Mouse (Mus musculus): ENCODE results near the gene Hspb9.

Hspb9 gene

DNA sequence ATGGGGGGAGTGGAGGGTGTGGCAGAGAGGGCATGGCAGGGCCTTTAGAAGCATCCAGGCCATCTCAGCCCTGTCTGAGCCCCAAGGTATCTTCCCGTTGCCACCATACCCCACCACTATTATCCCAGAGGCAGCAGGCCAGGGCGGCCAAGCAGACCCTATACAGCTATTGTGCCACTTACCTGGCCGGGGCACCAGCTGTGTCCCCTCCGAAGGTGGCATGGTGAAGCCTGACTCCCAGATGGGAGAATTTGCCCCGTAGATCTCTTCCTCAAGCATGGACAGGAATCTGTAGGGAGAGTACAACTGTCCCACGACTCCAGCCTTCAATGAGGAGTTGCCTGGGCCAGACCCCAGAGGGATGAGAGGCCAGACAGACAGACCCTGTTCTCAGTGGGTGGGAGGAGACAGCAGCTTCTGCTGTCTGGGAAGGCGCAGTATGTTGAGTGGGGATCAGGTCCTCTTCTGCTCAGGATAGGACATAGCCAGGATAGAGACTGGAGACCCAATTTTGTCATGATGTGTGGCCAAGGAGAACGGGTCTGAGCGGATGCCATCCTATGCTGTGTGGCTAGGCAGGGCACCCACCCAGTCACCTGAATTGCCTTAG, 4.3 kb upstream of the Hspb9 start:
- no peak for DNase-seq

DNA sequence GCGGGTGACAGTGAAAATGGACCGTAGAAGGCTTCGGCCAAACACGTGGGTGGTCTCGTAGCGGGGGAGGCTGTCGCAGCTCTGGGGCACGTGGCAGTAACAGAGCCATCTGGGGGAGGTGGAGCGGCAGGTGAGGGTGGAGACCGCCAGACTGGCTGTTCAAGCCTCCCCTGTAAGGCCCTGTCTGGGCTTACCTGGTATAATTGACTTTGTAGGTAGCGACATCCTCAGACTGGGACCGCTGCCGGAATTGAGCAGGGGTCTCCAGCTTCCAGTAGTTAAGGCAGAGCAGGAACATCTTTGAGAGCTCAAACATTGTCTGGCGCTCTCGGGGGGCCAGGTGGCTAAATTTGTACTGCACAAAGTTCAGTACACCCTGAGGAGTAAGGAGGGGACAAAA, 3.1 kb upstream of the Hspb9 start:
- DNase-seq = no peak

DNA sequence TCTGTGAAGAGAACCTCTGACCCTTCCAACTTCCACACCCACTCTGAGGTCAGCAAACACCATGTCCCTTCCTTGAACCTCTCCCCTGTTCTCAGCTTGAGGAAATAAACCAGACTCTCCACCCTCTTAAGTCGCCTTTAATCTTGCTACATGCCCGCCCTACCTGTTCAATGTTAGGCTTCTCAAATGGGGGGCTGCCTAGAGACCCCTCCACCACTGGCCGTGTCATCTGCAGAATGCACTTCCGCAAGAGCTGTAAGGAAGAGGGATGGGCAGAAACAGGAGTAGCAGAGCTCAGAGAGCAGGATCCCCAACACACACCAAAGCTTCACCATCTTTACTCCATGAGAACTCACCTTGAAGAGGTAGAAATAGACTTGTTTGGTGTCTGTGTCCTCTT, 2.7 kb upstream of the Hspb9 start:
- no peak for DNase-seq

DNA sequence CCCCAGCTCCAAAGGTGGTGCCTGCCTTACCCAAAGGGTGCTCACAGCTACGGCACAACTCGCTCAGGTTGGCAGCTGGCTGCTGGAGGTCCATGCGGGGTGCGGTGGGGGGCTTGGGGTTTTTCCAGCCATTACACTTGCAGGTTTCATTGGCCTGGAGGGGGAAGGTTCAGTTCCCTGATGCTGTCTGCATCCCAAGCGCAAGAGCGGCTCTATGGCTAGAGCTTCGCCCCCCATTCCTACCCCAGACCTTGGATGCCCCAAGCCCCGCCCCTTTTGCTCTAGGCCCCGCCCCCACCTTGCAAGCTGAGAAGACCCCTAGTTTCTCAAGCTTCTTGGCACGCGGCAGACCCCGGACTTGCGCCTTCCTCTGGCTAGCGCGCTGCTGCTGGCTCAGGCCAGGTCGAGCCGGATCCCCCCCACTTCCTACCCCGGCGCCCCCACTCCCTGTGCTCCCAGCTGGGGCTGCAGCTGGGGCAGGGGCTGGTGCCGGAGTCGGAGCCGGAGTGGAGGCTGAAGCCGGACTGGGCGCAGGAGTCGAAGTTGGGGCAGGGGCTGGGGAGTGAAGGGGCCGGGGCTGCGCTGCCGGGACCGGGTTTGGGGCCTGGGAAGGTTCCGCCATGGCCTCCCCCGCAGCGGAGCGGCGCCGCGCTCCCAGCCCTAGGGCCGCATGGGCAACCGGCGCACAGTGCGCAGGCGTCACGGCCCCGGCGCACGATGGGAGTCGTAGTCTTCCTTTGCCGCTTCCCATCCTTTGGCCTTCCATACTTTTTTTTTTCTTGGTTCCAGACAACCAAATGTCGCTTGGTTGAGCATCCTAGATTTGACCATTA, 1.7 kb upstream of the Hspb9 start, which contains the start of gene Kat2a:
Kat2a (minus strand) TSS at position 683 of the 833 bp plus-strand sequence.
- DNase-seq = peak; percentile 83

DNA sequence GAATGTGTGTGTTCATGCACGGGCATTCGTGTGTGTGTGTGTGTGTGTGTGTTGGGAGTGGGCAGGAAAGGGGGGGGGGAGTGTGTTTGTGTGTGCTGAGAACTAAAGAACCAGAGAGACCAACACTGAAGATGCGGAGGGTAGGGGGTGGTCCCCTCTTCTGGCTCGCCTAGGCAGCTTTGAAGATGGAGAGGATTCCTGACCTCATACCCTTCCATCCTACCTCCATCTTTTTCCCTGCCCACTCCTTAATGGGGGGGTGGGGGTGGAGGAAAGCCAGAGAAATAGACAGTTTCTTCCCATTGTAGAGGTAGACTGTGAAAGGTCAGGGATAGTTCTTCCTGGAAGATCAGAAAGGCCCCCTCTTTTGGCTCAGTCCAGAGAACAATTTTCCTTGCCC, 476 bp upstream of the Hspb9 start:
- no peak for DNase-seq

DNA sequence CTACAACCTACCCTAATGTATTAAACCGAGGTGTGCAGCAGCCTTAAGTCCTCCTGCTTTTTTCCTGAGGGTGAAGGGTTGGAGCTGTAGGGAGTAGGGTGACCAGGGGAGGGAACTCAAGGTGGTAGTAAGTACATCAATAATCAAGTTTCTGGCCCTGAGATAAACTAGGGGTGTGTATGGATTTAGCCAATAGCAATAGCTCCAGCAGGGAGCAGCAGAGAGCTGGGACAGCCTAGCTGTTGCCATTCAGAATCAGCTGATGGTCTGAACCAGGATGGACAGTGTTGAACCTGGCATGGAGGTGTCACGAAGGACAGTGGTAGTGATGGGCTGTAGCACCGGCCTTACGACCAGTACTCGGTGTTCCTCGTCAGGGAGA, 875 bp downstream of the Hspb9 start:
- DNase-seq = peak; percentile 82

DNA sequence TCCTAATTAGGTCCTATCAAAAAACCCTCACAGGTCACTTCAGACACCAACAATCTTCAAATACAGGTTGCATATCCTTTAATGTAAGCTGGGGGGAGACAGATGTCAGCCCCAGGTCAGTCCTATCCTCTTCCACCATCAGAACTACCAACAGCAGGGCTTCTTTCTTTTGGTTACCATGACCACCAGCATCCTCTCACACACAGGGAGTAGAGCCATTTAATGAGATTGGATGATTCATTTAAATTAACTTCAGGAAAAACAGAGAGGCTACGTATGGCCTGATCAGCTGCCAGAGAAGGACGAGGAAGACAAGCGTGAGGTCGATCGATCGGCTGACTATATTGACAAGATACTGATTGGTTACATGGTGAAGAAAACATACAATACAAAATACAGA, 1.3 kb downstream of the Hspb9 start:
- DNase-seq = no peak

DNA sequence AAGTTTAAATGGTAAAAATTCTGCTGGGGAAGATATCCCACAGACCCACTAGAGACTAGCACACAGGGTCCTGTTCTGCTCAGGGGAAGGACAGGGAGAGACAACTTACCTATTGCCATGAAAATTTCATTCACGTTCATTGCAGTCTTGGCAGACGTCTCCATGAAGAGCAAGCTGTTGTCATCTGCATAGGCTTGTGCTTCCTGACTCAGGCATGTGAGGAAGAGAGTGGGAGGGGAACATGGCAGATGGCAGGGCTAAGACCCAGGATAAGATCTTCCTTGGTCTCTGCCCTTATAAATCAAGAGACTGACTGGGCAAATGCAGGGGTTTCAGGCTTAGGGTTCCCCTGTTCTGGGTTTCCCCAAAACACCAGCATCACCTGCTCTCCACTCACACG, 3.0 kb downstream of the Hspb9 start:
- DNase-seq = no peak

DNA sequence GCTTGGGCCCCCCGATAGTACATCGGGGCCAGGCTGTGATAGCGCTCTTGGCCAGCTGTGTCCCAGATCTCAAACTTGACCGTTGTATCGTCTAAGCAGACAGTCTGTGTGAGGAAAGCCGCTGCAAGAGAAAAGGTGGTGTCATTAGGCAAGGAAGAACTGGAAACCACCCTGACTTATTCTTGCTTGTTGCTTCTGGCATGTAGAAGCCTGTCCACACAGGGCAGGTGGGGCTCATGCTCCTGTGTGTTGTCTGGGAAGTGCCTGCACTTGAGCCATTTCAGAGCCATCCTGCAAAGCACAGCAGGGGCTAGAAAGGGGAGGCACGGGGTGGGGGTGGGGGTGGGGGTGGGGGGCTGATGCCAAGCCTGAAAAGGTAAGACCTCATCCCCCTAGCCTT, 4.8 kb downstream of the Hspb9 start:
- DNase-seq = no peak

DNA sequence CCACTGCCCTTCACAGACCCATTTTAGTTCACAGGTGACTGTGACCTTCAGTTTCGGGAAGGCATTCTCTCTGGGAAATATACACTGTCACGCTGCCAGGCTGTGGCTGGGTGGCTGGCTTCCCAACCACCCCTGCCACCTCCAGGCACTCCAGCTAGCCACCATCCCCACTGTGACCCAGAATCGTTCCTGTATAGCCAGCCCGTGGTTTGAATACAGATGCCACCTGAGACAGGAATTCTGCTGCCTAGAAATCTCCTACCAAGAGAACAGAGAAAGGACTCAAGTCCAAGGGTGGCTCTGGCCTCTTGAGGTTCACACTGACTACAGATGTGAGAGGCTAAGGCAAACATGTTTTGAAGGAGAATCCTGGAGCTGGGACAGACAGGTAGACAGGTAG, 5.2 kb downstream of the Hspb9 start:
- DNase-seq = no peak

DNA sequence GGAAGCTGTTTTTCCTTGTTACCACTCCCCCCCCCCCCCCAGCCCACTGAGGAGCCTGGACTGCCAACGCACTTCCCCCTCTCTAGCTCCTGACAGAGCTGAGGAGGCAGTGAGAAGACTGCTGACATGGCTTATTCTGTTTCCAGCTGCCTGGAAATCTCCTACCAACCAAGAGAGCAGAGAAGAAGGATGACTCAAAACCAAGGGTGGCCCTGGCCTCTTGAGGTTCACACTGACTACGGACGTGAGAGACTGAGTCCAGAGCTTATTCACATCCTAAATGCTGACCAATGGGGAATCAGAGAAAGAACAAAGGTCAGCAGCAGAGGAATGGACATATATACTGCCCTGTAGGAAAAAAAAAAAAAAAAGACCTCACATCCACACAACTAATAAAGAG, 5.7 kb downstream of the Hspb9 start:
- DNase-seq = no peak

DNA sequence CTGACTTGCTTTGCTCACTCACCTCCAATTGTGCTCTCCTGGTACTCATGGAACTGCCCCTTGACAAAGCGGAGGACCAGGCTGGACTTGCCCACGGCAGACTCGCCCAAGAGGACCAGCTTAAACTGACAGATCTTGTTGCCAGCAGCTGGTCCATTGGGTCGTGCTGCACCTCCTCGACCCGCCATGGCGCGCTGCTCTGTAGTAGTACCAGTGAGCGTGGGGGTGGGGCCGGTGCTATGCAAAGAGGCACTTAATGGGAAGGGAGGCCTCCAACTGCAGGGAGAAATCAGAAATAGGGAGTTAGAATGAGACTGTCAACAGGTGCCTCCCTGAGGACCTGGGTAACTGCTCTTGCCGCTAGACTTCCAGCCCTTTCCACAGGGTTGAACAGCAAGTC, 6.2 kb downstream of the Hspb9 start:
- DNase-seq = no peak

DNA sequence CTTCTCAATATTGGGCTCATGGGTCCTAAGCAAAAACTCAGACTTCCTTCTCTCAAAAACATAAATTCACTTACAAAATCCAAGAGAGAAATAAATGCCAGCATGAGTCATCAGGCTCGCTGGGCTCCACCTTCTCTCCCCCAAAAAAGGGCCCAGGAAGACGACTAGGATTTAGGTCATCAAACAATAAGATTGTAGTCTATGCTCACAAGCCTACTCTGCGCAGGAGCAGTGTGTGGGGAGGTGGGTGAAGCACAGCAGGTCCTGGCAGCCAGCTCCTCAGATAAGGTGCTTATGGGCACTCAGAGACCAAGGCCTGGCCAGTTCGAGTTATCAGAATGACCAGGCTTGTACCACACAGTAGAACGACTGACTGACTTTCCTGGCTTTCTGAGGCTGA, 6.7 kb downstream of the Hspb9 start:
- DNase-seq = no peak

DNA sequence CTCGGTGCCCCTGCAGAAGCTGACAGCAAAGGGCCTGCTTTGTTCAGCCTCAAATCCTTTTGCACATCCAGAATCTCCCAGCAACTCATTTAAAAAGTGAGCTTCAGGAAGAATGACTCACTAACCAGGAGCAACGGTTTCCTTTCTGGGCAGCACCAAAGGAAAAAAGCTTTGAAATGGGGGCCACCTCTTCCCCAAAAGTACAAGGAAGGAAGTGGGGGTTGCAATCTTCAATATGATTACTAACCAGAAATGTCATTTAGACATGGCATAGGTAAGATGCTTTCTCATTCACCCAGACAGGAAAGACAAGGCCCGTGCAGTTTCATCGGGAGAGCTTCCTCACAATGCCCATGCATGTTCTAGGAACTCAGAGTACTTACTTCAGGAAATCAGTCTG, 7.6 kb downstream of the Hspb9 start:
- DNase-seq = no peak

DNA sequence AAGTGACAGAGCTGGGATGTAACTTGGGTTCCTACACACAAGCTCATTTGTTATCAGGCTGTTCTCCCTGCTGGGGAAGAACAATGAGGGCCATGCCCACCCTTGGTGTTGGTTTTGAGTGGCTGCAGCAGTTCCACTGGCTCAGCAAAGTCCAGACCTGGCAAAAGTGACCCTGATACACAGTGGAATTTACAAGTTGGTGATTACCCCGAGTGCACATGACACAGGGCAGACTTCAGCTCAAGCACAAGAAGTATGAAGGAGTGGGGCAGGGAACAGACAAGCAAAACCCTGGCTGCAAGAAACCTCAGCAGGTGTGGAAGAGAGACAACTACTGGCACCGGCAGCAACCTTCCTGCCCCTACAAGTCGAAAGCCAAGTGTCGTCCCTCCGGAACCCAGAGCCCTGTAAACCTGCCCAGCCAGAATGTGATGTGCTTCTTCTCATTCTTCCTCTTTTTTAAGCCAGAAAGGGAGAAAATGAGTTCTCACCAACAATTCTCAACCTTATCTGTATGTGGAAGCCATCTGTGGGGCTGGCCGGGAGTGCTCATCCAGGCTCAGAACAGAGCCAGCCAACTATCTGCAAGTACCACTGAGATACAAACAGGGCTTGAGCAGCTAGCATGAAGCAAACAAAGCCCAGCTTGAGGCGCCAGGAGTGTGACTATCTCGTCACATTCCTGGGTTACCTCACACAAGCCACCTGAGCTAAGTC, 8.3 kb downstream of the Hspb9 start:
- DNase-seq = no peak

DNA sequence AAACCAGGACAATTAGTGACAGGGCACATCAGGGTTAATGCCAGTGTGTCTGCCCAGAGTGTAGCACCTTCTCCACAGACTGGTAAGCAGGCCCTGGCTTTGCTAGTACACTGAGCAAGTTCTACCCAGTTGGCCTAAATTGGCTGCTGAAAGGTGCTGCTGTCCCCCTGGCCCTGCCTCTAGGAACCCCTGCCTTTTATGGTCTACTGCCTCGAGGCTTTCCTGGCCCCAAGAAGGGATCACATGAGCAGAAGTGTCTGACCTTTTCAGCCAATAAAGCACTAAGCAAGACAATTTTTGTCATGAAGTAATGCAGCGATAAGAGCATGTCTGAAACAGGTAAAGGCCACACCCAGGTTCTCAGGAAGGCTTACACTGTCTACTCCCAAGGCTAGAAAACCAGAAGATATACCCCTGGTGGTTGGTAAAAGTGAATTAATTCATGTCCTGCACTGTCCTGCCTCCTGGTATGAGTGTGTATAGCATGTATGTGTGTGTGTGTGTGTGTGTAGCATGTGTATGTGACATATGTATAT, 8.9 kb downstream of the Hspb9 start:
- DNase-seq = no peak

DNA sequence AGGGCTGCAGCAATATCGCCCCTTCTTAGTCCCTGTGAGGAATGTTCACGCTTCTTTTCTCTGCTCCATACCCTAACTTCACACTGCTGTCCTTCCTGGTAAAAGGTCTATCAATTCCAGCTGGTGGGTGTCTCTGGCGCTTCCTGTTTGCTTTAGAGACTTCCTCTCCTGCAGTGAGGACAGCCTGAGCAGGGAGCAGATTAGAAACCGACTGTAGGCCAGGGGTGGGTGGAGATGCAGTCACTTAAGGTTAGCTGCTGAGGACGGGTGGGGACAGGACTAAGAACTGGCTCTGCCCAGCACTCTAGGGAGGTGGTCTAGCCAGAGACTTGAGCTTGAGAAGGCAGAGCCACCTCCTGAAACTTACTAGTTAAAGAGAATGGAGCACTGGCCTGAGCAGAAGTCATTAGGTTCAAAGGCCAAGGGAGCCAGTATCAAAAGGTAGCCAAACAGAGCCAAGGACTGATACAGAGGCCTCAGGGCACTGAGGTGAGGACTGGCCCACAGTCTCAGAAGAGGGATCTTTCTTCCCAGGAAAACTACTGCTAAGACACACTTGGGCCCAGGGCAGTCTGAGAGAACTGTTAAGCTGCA, 11.4 kb downstream of the Hspb9 start:
- DNase-seq = no peak

DNA sequence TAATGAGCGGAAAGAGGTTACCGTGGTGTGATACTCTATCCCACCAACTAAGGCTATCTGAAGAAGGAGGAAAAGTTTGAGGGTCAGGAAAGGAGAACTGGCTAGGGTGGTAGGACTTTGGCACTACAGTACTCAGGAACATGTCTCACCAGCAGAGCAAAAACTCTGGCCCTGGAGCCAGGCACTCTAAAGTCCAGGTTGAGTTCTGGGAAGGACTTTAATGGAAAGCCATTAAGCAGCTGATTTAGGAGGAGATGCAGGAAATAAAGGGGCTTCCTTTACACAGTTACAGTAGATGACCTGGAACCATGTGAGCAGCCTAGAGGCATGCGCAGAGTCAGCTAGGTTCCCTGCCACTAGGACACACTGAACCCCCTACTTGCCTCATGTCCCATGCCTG, 13.6 kb downstream of the Hspb9 start:
- DNase-seq = no peak

DNA sequence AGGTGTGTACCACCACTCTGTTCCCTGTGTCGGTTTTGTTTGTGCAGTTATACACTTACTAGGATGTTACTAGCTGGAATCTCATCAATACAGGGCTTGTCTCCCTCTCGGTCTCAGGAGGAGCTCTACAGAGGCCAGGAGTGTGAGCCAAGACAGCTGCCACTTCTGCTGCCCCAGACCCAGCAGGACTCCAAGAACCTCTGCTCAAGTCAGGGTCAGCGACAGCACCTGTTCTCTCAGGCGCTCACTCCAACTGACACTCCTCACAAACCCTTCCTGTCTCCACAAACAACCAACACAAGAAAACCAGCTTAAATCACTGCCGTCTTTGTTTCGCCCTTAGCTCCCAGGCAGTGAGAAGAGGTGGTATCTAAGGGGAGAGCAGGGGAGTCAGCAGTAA, 15.0 kb downstream of the Hspb9 start:
- no peak for DNase-seq

DNA sequence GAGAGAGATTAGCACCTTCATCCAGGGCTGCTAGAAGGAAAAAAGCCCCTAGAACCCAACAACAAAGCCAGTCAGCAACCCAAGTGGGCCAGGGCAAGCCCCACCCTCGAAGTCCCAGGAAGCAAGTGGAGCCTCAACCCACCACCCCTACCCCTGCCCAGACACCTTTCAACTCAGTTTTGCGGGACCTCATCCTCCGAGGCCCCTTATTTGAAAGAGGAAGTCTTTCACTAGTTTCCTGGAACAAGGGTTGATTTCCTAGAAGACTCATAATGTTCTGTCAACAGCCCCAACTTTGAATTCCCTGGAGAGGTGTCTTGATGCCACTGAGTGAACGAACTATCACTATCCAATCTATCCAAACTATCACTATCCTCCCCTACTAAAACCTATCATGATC, 16.3 kb downstream of the Hspb9 start:
- no peak for DNase-seq

DNA sequence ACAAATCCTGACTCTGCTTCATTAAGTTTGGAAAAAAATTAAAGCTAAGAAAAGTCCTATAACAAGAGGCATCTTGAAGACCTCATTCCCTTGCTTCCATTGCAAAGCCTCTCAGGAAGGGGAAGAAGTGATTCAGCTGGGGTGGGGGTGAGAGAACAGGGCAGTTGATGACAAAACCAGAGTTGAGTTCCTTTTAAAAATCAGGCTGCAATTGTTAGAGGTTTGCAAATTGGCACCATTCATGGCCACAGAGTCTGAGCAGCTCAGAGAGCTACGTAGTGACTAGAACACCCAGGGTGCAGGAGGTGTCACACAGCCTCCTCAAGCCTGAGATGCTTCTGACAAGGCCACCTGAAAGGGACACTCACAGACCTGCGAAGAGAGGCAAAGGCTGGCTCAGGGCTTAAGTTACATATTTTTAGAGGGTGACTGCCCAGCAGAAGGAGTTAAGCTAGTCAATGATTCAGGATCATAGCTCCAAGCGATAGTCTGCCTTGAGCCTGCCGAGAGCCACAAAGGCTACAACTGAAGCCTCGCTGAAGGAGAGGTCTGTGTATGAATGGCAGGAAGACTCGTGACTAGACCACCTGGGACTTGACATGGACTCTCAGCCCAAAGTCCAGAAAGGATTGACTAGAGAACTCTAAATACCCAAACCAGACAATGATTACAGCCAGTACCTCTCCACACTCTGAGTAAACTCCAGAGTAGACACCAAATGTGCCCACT, 17.0 kb downstream of the Hspb9 start:
- DNase-seq = no peak

DNA sequence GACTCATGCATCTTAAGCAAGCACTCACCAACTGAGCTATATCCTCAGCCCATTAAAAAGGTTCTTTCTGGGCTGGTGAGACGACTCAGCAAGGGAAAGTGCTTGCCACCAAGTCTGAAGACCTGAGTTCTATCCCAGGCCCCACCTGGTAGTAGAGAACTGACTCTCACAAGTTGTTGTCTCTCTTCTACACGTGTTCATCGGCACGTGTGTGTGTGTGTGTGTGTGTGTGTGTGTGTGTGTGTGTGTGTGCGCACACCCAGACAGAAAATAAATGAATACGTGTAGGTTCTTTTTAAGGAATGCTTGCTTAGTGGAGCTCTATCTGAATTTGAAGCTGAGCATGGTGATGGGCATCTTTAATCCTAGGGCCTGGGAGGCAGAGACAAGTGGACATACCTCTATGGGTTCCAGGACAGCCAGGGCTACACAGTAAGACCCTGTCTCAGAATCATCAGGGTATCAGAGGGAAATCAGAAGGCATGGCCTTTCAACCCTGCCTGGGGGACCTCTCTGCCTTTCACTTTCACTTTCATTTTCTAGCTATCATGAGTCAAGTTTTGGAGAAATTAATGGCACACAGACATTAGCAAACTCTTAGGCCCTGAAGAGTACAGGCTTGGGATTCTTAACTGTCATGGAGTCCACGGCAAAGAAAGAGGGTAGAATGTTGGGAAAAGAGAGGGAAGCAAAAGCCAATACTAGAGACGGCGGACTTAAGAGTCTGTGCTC, 21.6 kb downstream of the Hspb9 start:
- no peak for DNase-seq

Measured in thymus, postnatal 14 days (tissue).